Comparison of ENCODE assay signal across 11 mouse cellular contexts in genomic region chr15:11084241-11084992, GRCm38 (mm10). TPM values are rescaled to one million over a fixed set of nuclear protein-coding genes. Genes with fewer than 3 reads are reported as not detected.
DNase-seq lines count a peak whose midpoint lies in the region; ATAC-seq and TF ChIP-seq lines count a peak whose summit lies in the region.
"Had no signal": no experiment of that assay in that cellular context is flagged by ENCODE, and none has a peak within 500 bp of the region (broad histone marks: within the 10 kb centered on the region; RNA-seq: fewer than 3 reads in every experiment).

No protein-coding gene starts in this region.

- WGBS in heart, embryonic 13.5 days = 41% methylated on average over 9 of the region's 9 CpGs
- 27% methylated on average over 9 of the region's 9 CpGs for WGBS in hindbrain, embryonic 12.5 days
- 26% methylated on average over 9 of the region's 9 CpGs for WGBS in midbrain, postnatal 0 days

- H3K27me3 ChIP-seq in heart, embryonic 13.5 days (replicated peaks) = no peaks in the 10 kb centered on the region
- H3K27me3 ChIP-seq in hindbrain, embryonic 12.5 days = no peaks in the 10 kb centered on the region
- H3K27me3 ChIP-seq in midbrain, postnatal 0 days (ENCODE audit: insufficient read depth, low read length) = no peaks in the 10 kb centered on the region

- H3K4me3 ChIP-seq in heart, embryonic 13.5 days = no peak overlapping the region
- H3K4me3 ChIP-seq in hindbrain, embryonic 12.5 days = no peak overlapping the region
- H3K4me3 ChIP-seq in midbrain, postnatal 0 days (ENCODE audit: low read depth, low read length) = no peak overlapping the region
- H3K4me3 ChIP-seq: gastrocnemius, adult 2 months had no signal

- ATAC-seq in heart, embryonic 13.5 days (ENCODE audit: extremely low read depth, insufficient number of reproducible peaks, low FRiP score, low TSS enrichment) = no peak
- ATAC-seq in hindbrain, embryonic 12.5 days (ENCODE audit: low FRiP score) = no peak
- 0 out of 2 replicates have a peak, but pooled peaks have one; percentile 47 for ATAC-seq in midbrain, postnatal 0 days (ENCODE audit: low FRiP score)
- no peak for ATAC-seq in inflammation-experienced regulatory T-cells, adult 6 months

- H3K9me3 ChIP-seq in heart, embryonic 13.5 days = no peaks in the 10 kb centered on the region
- no peaks in the 10 kb centered on the region for H3K9me3 ChIP-seq in hindbrain, embryonic 12.5 days (replicated peaks)
- no peaks in the 10 kb centered on the region for H3K9me3 ChIP-seq in midbrain, postnatal 0 days (ENCODE audit: low read length)

- peaks cover 8% of the 10 kb centered on the region; the same call in 1 of the 2 replicates for H3K4me1 ChIP-seq in heart, embryonic 13.5 days
- H3K4me1 ChIP-seq in hindbrain, embryonic 12.5 days = peaks cover 17% of the 10 kb centered on the region
- no peaks in the 10 kb centered on the region for H3K4me1 ChIP-seq in midbrain, postnatal 0 days (ENCODE audit: insufficient read depth, low read length)

- no peak for TF ChIP-seq CTCF in midbrain, postnatal 0 days (IDR thresholded peaks at IDR 0.05)

- H3K4me2 ChIP-seq in heart, embryonic 13.5 days = no peak overlapping the region
- H3K4me2 ChIP-seq in hindbrain, embryonic 12.5 days (replicated peaks) = no peak overlapping the region
- no peak overlapping the region for H3K4me2 ChIP-seq in midbrain, postnatal 0 days (ENCODE audit: low read depth, low read length, poor library complexity, severe bottlenecking)

- DNase-seq in heart, adult 11 months = no peak
- peak; percentile 41 for DNase-seq in adipocyte (ENCODE audit: low spot score)
- no peak for DNase-seq in midbrain, postnatal 0 days (ENCODE audit: low spot score)
- no peak for DNase-seq in layer of hippocampus, adult 8-10 months (ENCODE audit: low spot score in 2 of 2)
- DNase-seq in urinary bladder, adult 18-20 months (ENCODE audit: low spot score in 2 of 2) = no peak
- DNase-seq: gastrocnemius, adult 2 months; kidney, adult 18-20 months; lung, postnatal 36 days had no signal

- H3K36me3 ChIP-seq in heart, embryonic 13.5 days = no peaks in the 10 kb centered on the region
- no peaks in the 10 kb centered on the region for H3K36me3 ChIP-seq in hindbrain, embryonic 12.5 days
- no peaks in the 10 kb centered on the region for H3K36me3 ChIP-seq in midbrain, postnatal 0 days (ENCODE audit: insufficient read depth, low read length)

- H3K27ac ChIP-seq in heart, embryonic 13.5 days (replicated peaks) = 0 out of 2 replicates have a peak overlapping the region, but pooled peaks have one; percentile 28
- H3K27ac ChIP-seq in hindbrain, embryonic 12.5 days = peak overlapping the region; percentile 24; the same call in 1 of the 2 replicates
- no peak overlapping the region for H3K27ac ChIP-seq in midbrain, postnatal 0 days (ENCODE audit: low read depth, low read length)

- no peak overlapping the region for H3K9ac ChIP-seq in heart, embryonic 13.5 days
- no peak overlapping the region for H3K9ac ChIP-seq in hindbrain, embryonic 12.5 days
- no peak overlapping the region for H3K9ac ChIP-seq in midbrain, postnatal 0 days (replicated peaks; ENCODE audit: low read length, poor library complexity, severe bottlenecking)

RNA-seq across cellular contexts. Expression of gene Adamts12, which starts 19.8 kb away (rescaled TPM):
- polyA plus RNA-seq in heart, embryonic 13.5 days (2015; fragmentation: Nextera tagmentation; extraction: Ambion mirVana) = 0.98 and 1.2 TPM in 2 replicates
- polyA plus RNA-seq in hindbrain, embryonic 12.5 days (2016; fragmentation: Nextera tagmentation; extraction: Ambion mirVana) = 3.2 and 3.5 TPM in 2 replicates
- 7.4 and 8.6 TPM in 2 replicates for total RNA-seq in midbrain, postnatal 0 days (2014; rRNA removed)
- polyA plus RNA-seq in midbrain, postnatal 0 days (2015; fragmentation: Nextera tagmentation; extraction: Ambion mirVana) = 0.88 and 0.94 TPM in 2 replicates
- under 1 TPM; 0.39 to 0.57 (median 0.47) TPM for total RNA-seq in layer of hippocampus, adult 8-10 months (2022)
- not detected for polyA plus RNA-seq in inflammation-experienced regulatory T-cells, adult 6 months (2017; shearing (Covaris generic))

RNA-seq across cellular contexts. Expression of gene Rxfp3, which starts 46.6 kb away (rescaled TPM):
- polyA plus RNA-seq in heart, embryonic 13.5 days (2015; fragmentation: Nextera tagmentation; extraction: Ambion mirVana) = 0.07 TPM in 1 of 2 replicates, not detected in the other
- 1.3 and 3.1 TPM in 2 replicates for polyA plus RNA-seq in hindbrain, embryonic 12.5 days (2016; fragmentation: Nextera tagmentation; extraction: Ambion mirVana)
- 5.1 and 5.6 TPM in 2 replicates for total RNA-seq in midbrain, postnatal 0 days (2014; rRNA removed)
- 2.4 and 2.7 TPM in 2 replicates for polyA plus RNA-seq in midbrain, postnatal 0 days (2015; fragmentation: Nextera tagmentation; extraction: Ambion mirVana)
- 1 to 10 TPM; 4.5 to 5.0 (median 4.8) TPM for total RNA-seq in layer of hippocampus, adult 8-10 months (2022)
- under 1 TPM in 1 of 3 experiments, not detected in 2; 0.11 TPM for polyA plus RNA-seq in inflammation-experienced regulatory T-cells, adult 6 months (2017; shearing (Covaris generic))
- total RNA-seq: gastrocnemius, adult 2 months had no signal
